In the genomic region with DNA sequence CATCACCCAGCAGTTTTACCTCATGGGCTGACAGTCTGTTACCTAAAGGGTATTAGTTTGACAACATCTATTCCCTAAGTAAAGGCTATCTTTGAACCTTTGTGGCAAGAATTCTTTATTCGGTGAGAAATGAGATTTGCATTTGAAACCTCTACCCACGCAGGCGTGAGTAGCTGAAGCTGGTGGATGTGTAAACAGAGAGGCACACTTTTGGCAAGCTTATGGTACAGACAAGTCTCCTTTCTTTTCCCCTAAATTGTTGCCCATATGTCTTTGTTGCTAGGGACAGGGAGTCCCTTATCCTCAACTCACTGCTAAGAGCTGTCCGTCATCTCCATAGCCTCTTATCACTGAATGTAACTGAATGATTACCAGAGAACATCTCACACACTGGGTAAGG, we compare ENCODE assay signal across 15 mouse cellular contexts.
"Had no signal": no experiment of that assay in that cellular context is flagged by ENCODE, and none has a peak within 500 bp of the region (broad histone marks: within the 10 kb centered on the region; RNA-seq: fewer than 3 reads in every experiment).

No protein-coding gene starts in this region.

- H3K4me3 ChIP-seq: neural tube, embryonic 15.5 days; stomach, embryonic 15.5 days had no signal

- H3K36me3 ChIP-seq: stomach, embryonic 15.5 days had no signal

- H3K9ac ChIP-seq: neural tube, embryonic 15.5 days; stomach, embryonic 15.5 days had no signal

- H3K4me1 ChIP-seq: stomach, embryonic 15.5 days had no signal

- DNase-seq: retina, postnatal 1 day; right cerebral cortex, adult 18-20 months; right cerebral cortex, postnatal 14 days; right cerebral cortex, postnatal 25 days; right cerebral cortex, postnatal 4 days; spleen, adult 18-20 months; thymus, adult 18-20 months; thymus, adult 2 months; thymus, postnatal 14 days; thymus, postnatal 25 days; thymus, postnatal 36 days; thymus, postnatal 4 days had no signal

- H3K27ac ChIP-seq: neural tube, embryonic 15.5 days; stomach, embryonic 15.5 days; stomach, postnatal 0 days had no signal

- H3K4me2 ChIP-seq: neural tube, embryonic 15.5 days; stomach, embryonic 15.5 days had no signal

- H3K27me3 ChIP-seq: neural tube, embryonic 15.5 days; stomach, embryonic 15.5 days had no signal
